Mouse (Mus musculus): ENCODE results near the gene Pparg.

Gene Pparg

DNA sequence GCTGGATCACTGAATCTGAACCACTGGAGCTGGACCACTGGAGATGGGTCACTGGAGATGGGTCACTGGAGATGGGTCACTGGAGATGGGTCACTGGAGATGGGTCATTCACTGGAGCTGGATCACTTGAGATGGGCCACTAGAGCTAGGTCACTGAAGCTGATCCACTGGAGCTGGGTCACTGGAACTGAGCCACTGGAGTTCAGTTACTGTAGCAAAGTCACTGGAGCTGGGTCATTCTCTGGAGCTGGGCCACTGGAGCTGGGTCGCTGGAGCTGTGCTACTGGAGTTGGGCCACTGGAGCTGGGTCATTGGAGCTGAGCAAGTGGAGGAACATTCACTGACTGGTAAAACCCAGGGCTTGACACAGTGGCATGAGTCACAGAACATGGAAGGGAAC, 145.7 kb downstream of the Pparg start:
- no peak for DNase-seq (ENCODE audit: low spot score)

DNA sequence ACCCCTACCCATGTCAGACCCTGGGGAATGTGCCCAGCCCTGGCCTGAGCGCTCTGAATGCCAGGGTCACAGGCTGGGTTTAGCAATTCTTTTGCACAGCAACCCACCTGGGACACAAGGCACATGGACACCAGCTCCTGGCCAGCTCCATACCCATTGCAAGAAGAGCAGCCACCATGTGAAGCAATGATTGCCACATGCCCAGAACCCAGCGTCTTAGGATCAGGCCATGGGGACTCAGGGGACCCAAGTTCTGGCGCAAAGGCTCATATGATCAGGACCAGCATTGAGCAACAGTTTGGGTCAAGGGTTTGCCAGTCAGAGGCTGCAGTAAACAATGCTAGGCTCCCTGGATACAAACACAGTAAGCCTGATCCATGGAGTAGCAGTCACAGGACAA, 150.7 kb downstream of the Pparg start:
- DNase-seq (ENCODE audit: low spot score) = no peak

DNA sequence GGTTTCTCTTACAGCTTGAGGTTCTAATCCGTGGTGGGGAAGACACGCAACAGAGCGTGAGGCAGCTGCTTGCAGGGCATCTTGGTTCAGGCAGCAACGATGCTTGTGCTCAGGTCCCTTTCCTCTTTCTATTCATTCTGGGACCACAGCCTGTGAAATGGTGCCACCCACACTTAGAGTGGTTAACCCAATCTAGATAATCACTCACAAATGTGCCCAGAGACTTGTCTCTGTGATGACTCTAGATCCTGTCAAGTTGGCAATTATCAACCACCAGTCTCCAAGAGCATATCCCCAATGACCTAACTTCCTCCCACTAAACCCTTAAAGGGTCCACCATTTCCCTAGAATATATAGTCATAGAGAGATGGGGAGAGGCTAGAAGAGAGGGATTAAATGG, 152.5 kb downstream of the Pparg start:
- no peak for DNase-seq (ENCODE audit: low spot score)

DNA sequence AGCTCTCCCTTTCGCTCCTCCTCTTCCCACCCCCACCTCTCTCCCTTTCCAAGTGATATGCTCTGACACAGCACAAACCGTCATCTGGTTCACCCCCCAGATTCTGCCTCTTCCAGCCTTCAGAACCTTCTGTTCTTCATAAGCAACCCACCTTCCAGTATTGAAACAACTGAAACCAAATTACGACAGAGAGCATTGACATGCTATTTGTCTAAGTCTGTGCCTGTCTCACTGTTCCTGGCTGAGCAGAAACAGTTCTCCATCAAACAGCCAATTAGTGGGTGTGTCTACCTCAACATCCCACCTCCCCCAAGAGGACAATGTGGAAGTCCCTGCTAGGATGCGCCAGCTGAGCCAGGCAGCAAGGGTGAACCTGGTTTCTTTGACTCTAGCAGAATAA, 157.2 kb downstream of the Pparg start:
- DNase-seq (ENCODE audit: low spot score) = no peak

DNA sequence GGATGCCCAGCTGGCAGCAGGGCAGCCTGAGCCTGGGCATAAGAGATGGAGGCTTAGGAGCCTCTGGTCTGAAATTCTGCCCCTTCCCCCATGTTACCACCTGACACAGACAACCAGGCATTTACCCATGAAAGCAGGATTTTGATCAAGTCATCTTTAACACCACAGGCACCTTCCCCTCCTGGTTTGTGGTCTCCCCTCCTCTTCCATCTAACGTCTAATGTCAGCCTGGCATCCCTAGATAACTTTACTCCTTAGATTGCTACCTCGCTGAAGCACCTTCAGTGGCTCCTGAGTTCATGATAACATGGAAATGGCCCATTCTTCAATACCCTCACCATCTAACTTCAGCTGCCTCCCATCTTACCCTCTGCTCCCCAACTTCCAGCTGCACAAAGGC, 157.6 kb downstream of the Pparg start:
- DNase-seq (ENCODE audit: low spot score) = no peak

DNA sequence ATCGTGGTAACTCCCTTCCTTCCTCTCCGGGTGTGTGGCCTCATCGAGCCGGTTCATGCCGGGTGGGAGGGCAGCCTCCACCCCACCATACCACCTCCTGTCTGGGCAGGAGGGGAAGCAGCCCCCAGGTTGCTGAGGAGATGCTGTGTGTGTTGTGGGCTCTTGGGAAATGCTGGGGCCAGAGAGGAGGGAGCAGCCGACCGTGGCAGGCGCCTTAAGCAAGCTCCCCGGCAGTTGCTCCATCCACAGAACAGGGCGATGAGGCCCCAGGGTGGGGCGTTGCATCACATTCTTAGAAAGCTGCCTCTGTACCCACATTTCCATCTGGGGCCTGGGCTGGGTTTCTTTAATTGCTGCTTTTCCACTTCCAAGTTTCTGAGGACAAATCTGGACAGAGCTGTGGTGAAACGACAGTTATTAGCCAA, 158.5 kb downstream of the Pparg start:
- no peak for DNase-seq (ENCODE audit: low spot score)

DNA sequence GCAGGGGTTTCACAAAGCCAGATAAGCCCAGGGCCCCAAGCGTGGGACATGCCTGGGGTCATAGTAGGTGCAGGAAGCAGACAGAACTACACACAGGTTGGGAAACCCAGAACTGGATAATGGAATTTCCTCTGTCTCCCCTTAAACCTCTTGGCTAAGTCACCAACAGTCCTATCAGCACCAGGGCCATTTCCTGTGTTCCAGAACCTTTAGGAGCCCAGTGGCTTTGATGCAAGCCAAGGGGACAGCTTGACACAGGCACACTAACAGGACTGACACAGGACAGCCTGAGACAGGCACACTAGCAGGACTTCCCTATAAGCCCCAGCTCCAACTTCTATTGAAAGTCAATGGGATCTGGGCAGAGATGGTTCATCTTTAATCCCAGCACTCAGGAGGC, 161.2 kb downstream of the Pparg start:
- no peak for DNase-seq (ENCODE audit: low spot score)

DNA sequence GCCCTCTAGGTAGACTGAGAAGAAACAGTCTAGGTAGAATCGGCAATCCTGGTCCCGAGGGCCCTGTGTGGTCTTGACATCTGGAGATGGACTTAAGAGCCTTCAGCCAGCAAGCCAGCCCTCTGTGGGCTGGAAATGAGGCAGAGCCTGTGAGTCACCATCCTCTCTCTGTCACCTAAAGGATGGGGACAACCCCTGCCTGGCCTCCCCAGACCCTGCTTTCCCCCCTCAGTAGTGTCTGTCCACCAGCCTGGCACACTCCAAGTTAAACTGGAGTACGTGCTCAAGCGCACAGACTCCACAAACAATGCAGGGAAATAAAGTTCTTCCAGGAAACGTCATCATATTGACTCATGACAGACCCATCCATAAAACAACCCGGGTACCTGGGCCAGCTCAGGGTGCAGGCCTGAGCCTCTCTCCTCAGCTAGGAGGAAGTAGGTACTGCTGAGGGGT, 162.0 kb downstream of the Pparg start:
- no peak for DNase-seq (ENCODE audit: low spot score)

DNA sequence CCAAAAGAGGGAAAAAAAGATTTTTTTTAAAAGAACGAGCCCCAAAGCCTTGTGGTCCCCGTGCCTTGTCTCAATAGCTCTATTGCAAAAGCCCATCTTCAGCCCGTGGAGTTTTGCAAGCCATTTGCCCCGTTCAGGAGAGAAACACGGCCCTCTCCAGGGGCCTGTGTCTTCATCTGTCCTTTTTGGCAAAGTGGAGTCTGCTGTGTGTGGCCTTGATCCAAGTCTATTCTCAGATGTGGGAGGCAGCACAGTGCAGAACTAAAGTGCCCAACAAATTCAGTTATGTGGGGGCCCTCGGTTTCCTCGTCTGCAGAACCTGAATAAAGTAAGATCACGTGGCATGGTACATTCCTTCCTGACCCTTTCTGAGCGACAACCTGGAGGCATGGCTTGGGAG, 162.4 kb downstream of the Pparg start:
- DNase-seq (ENCODE audit: low spot score) = no peak

DNA sequence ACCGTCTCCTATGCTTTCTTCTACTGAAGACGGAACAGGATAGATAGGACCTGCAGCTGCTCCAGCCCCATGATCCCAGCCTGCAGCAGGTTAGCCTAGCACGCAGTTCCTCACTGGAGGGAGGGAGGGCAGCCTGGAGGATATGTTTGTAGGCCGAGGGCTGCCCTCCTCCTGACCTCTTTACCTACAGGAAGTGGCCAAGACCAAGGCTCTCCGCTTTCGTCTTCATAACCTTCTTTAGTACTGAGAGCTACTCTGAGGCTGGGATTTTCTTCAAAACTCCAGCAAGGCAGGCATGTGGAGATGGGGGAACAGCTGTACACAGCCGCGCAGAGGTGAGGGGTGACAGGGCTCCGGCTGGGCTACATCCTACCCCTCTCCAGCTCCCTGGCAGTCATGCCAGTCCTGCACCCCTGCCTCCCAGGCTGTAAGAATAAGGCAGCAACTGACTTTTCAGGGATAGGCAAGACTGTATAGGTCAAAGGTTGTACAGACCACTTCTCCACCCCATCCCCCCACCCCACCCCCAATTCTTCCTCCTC, 163.8 kb downstream of the Pparg start:
- no peak for DNase-seq (ENCODE audit: low spot score)

DNA sequence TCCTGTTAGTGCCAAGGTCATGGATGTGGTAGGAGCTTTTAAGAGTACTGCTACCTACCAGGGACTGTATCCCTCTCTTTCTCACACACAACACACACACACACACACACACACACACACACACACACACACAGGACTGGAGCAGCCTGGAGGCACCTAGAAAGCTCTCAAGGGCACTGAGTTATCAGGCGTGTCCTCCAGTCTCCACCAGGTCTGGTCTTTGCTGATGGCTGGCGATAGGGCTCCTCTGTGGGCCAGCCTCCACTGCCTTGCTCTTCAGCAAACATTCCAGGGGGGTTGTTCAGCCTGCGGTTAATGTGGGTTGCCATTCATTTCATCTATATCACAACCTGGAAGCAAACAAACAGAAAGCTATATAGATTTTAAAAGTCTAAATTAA, 166.7 kb downstream of the Pparg start:
- no peak for DNase-seq (ENCODE audit: low spot score)

DNA sequence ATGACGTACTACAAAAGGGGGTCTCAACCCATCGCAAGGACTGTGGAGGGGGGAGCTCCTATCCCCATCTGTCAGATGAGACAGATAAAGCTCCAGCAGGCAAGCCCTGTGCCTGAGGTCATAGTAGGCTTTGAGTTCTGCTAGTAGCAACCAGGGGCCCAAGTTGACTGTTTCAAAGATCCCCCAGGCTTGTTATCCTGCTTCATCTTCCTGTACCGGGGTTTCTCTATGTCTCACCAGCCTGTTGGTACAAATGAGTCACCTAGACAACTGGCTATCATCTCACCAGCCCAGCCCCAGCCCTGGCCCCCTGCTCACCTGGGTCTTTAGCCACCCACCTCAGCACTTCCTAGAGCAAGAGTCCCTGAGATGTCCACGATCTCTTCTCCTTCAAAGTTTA, 167.6 kb downstream of the Pparg start:
- no peak for DNase-seq (ENCODE audit: low spot score)

DNA sequence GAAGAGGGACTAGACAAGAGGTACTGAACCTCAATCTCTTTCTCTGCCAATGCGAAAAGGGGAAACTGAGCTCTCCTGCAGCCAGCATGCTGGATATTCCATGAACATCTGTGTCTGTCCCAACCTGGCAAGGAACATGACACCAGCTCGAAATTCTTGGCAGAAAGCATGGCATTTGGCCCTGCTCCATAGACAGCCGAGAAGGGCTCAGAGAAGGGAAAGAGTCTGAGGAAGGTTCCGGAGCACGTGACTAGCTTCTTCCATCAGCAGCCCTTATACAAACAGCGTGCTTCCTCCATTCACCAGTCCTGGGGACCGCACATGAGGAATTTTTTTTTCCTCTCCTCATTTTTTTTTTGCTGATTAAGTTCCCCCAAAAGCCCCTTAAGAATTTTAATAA, 173.9 kb downstream of the Pparg start:
- DNase-seq (ENCODE audit: low spot score) = no peak

DNA sequence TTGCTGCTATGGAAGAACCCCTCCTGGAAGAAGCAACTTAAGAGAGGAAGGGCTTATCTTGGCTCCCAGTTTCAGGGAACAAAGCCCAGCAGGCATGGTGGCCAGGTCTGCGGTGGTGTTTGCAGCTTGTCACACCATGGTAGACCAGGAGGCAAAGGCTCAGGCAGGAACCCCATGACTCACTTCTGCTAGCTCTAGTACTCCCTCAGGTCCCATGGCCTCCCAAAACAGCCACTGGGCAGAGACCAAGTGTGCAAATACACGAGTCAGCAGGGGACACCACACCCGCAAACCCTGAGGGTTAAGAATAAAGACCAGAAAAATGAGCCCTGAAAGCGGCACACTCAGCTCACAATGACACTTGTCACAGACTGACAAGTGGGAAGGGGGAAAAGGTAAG, 175.4 kb downstream of the Pparg start:
- no peak for DNase-seq (ENCODE audit: low spot score)

DNA sequence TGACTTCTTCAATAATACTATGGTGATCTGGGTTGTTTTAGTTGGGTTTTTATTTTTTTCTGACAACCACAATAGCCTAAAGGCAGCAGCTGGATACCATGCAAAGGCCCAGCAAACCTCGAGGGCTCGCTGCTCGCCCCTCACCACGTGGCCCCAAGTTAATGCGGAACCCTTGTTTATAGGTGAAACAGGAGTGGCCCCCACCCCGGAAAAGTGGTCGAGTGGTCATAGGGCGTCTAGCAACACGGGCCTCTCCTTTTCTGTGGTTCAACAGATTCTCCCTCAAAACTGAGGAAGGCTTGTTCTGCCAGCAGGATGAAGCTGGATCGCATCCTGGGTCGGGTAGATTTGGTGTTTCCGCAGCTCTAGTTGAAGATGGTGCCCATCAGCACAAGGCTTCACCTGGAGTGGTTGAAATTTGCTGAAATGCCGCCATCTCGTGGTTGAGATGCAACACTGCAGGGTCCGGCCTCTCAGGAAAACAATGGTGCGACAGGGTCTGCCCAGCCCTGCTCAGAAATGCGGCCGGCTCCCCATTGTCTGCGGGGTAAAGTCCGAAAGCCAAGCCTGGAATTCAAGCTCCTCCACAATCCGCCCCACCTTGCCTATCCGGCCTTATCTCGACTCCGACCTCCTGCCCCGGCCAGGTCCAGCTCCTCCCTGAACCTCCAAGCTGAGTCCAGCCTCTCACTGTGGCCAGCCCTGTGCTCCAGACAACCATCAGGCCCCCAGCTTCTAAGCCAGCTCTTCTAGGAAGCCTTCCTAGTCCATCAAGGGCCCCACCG, 178.1 kb downstream of the Pparg start:
- peak; percentile 93 for DNase-seq (ENCODE audit: low spot score)

All from retina, embryonic 14.5 days (tissue).